Mouse (Mus musculus) urinary bladder, postnatal 4 days (tissue): Measurements from ENCODE around the gene Trim30a.
"Not testable (repeated sequence)": the region's sequence is repeated elsewhere in the genome, so short reads cannot be mapped to it uniquely, and the experiment has no call there.

ENCODE experiments used
- DNase-seq, 2 experiments: peaks; one replicate each; pipeline ENCODE4 v3.0.0; 2021 to 2022; ENCODE audit warnings: low spot score in 2 of 2

Trim30a gene

GRCm38 (mm10) chr7:104465065-104465744 lies at the start of gene Trim30a:
Gene Trim30a, minus strand, starts transcription at chr7:104465193.
- no peak for DNase-seq

GRCm38 (mm10) chr7:104507421-104508065 lies 42.5 kb upstream of the Trim30a start, which contains the start of gene Trim30d:
Gene Trim30d, minus strand, starts transcription at chr7:104507849.
- DNase-seq = not testable (repeated sequence)

- no peak for DNase-seq
Measured at GRCm38 (mm10) chr7:104501589-104502371, 36.8 kb upstream of the Trim30a start.

GRCm38 (mm10) chr7:104501186-104501585 lies 36.2 kb upstream of the Trim30a start:
- not testable (repeated sequence) for DNase-seq

GRCm38 (mm10) chr7:104499464-104499863 lies 34.5 kb upstream of the Trim30a start:
- DNase-seq = not testable (repeated sequence)

- DNase-seq = no peak
Measured at GRCm38 (mm10) chr7:104445961-104446645, 18.9 kb downstream of the Trim30a start.

GRCm38 (mm10) chr7:104404460-104404950 lies 60.5 kb downstream of the Trim30a start:
- DNase-seq = no peak

- DNase-seq = no peak
Measured at GRCm38 (mm10) chr7:104401140-104401539, 63.9 kb downstream of the Trim30a start.

GRCm38 (mm10) chr7:104400698-104401097 lies 64.3 kb downstream of the Trim30a start, which contains the start of gene Trim30c:
Gene Trim30c, minus strand, starts transcription at chr7:104400837.
- DNase-seq = no peak

GRCm38 (mm10) chr7:104398492-104398891 lies 66.5 kb downstream of the Trim30a start:
- no peak for DNase-seq

GRCm38 (mm10) chr7:104369736-104370414 lies 95.1 kb downstream of the Trim30a start, which contains the start of gene Trim30b:
Gene Trim30b, minus strand, starts transcription at chr7:104369884.
- no peak for DNase-seq

GRCm38 (mm10) chr7:104366339-104366738 lies 98.7 kb downstream of the Trim30a start:
- DNase-seq = no peak
